Mouse (Mus musculus): Measurements from ENCODE around the gene Dus1l. TPM values are rescaled to one million over a fixed set of nuclear protein-coding genes. Genes with fewer than 3 reads are reported as not detected.

The Dus1l gene
- polyA plus RNA-seq, 1 experiment from 2014 or later: 45.4 TPM

Other genes starting within 250 kb of the Dus1l start
- gene Mcrip1, start 246.7 kb downstream of the Dus1l start, polyA plus RNA-seq (2015; fragmentation: Nextera tagmentation; extraction: Ambion mirVana): 229 and 235 TPM in 2 replicates
- gene Ppp1r27, start 245.3 kb downstream of the Dus1l start, polyA plus RNA-seq (2015; fragmentation: Nextera tagmentation; extraction: Ambion mirVana): 0.69 and 14.1 TPM in 2 replicates
- 282 and 351 TPM in 2 replicates for gene P4hb, start 223.2 kb downstream of the Dus1l start, polyA plus RNA-seq (2015; fragmentation: Nextera tagmentation; extraction: Ambion mirVana)
- 488 and 542 TPM in 2 replicates for gene Arhgdia, start 214.8 kb downstream of the Dus1l start, polyA plus RNA-seq (2015; fragmentation: Nextera tagmentation; extraction: Ambion mirVana)
- 219 and 265 TPM in 2 replicates for gene Alyref, start 198.0 kb downstream of the Dus1l start, polyA plus RNA-seq (2015; fragmentation: Nextera tagmentation; extraction: Ambion mirVana)
- 206 and 208 TPM in 2 replicates for gene Anapc11, start 198.0 kb downstream of the Dus1l start, polyA plus RNA-seq (2015; fragmentation: Nextera tagmentation; extraction: Ambion mirVana)
- 0.86 and 3.2 TPM in 2 replicates for gene Npb, start 187.9 kb downstream of the Dus1l start, polyA plus RNA-seq (2015; fragmentation: Nextera tagmentation; extraction: Ambion mirVana)
- gene Pcyt2, start 178.5 kb downstream of the Dus1l start, polyA plus RNA-seq (2015; fragmentation: Nextera tagmentation; extraction: Ambion mirVana): 224 and 248 TPM in 2 replicates
- 43.2 and 45.1 TPM in 2 replicates for gene Sirt7, start 171.2 kb downstream of the Dus1l start, polyA plus RNA-seq (2015; fragmentation: Nextera tagmentation; extraction: Ambion mirVana)
- gene Mafg, start 162.8 kb downstream of the Dus1l start, polyA plus RNA-seq (2015; fragmentation: Nextera tagmentation; extraction: Ambion mirVana): 40.1 and 41.0 TPM in 2 replicates
- gene Pycr1, start 152.6 kb downstream of the Dus1l start, polyA plus RNA-seq (2015; fragmentation: Nextera tagmentation; extraction: Ambion mirVana): 19.1 and 20.8 TPM in 2 replicates
- 2.5 and 2.6 TPM in 2 replicates for gene Myadml2, start 148.2 kb downstream of the Dus1l start, polyA plus RNA-seq (2015; fragmentation: Nextera tagmentation; extraction: Ambion mirVana)
- gene Notum, start 135.2 kb downstream of the Dus1l start, polyA plus RNA-seq (2015; fragmentation: Nextera tagmentation; extraction: Ambion mirVana): 6.1 and 7.1 TPM in 2 replicates
- gene Aspscr1, start 123.4 kb downstream of the Dus1l start, polyA plus RNA-seq (2015; fragmentation: Nextera tagmentation; extraction: Ambion mirVana): 144 and 148 TPM in 2 replicates
- gene Cenpx, start 82.7 kb downstream of the Dus1l start, polyA plus RNA-seq (2015; fragmentation: Nextera tagmentation; extraction: Ambion mirVana): 108 and 115 TPM in 2 replicates
- 76.8 and 81.3 TPM in 2 replicates for gene Lrrc45, start 82.5 kb downstream of the Dus1l start, polyA plus RNA-seq (2015; fragmentation: Nextera tagmentation; extraction: Ambion mirVana)
- gene Rac3, start 74.9 kb downstream of the Dus1l start, polyA plus RNA-seq (2015; fragmentation: Nextera tagmentation; extraction: Ambion mirVana): 459 and 611 TPM in 2 replicates
- 9.4 and 18.9 TPM in 2 replicates for gene Dcxr, start 69.1 kb downstream of the Dus1l start, polyA plus RNA-seq (2015; fragmentation: Nextera tagmentation; extraction: Ambion mirVana)
- gene Cbr2, start 64.3 kb downstream of the Dus1l start, polyA plus RNA-seq (2015; fragmentation: Nextera tagmentation; extraction: Ambion mirVana): 0.87 and 10.7 TPM in 2 replicates
- gene Hmga1b, start 33.6 kb downstream of the Dus1l start, polyA plus RNA-seq (2015; fragmentation: Nextera tagmentation; extraction: Ambion mirVana): 2.2 and 3.1 TPM in 2 replicates
- gene Rfng, start 12.2 kb downstream of the Dus1l start, polyA plus RNA-seq (2015; fragmentation: Nextera tagmentation; extraction: Ambion mirVana): 123 and 136 TPM in 2 replicates
- 266 and 277 TPM in 2 replicates for gene Gps1, start 12.1 kb downstream of the Dus1l start, polyA plus RNA-seq (2015; fragmentation: Nextera tagmentation; extraction: Ambion mirVana)
- gene Fasn, start 28.1 kb upstream of the Dus1l start, polyA plus RNA-seq (2015; fragmentation: Nextera tagmentation; extraction: Ambion mirVana): 67.9 and 71.0 TPM in 2 replicates
- 5.9 and 6.2 TPM in 2 replicates for gene Ccdc57, start 136.5 kb upstream of the Dus1l start, polyA plus RNA-seq (2015; fragmentation: Nextera tagmentation; extraction: Ambion mirVana)
- 11.3 and 15.3 TPM in 2 replicates for gene Slc16a3, start 152.1 kb upstream of the Dus1l start, polyA plus RNA-seq (2015; fragmentation: Nextera tagmentation; extraction: Ambion mirVana)
- gene Csnk1d, start 194.9 kb upstream of the Dus1l start, polyA plus RNA-seq (2015; fragmentation: Nextera tagmentation; extraction: Ambion mirVana): 126 and 130 TPM in 2 replicates
- 5.2 TPM in 1 of 2 replicates, not detected in the other for gene Cd7, start 243.0 kb upstream of the Dus1l start, polyA plus RNA-seq (2015; fragmentation: Nextera tagmentation; extraction: Ambion mirVana)

Measured in neural tube, embryonic 15.5 days (tissue).